Mouse (Mus musculus) MEL (cell line): ENCODE data around the gene Mcfd2.

Experiments used
- CHD1 ChIP-seq: IDR thresholded peaks from 2 replicates; pipeline ENCODE4 v1.6.1; 2012; ENCODE audit warnings: low read depth, mild to moderate bottlenecking, inconsistent platforms, low read length, improper control_type of control experiment
- CTCF ChIP-seq, 3 experiments: IDR thresholded peaks in 2 of 3; conservative IDR thresholded peaks in 1 of 3; 2 replicates each; pipeline ENCODE4 v1.5.1; 2011 to 2012; ENCODE audit warnings: low read length in 3 of 3, low read depth in 2 of 3, mild to moderate bottlenecking in 2 of 3, improper control_type of control experiment in 1 of 3, inconsistent platforms in 1 of 3, mixed read lengths in 1 of 3, moderate library complexity in 1 of 3; ENCODE audit not compliant: control insufficient read depth in 1 of 3, insufficient read depth in 1 of 3, poor library complexity in 1 of 3, severe bottlenecking in 1 of 3
- ELF1 ChIP-seq: IDR thresholded peaks from 2 replicates; pipeline ENCODE4 v1.6.1; 2014; ENCODE audit warnings: low read depth, mild to moderate bottlenecking, inconsistent platforms, low read length, improper control_type of control experiment, moderate library complexity
- EP300 ChIP-seq, 2 experiments: IDR thresholded peaks; 2 replicates each; pipeline ENCODE4 v1.6.1; 2011; ENCODE audit warnings: improper control_type of control experiment in 2 of 2, low read length in 2 of 2, low read depth in 1 of 2, mild to moderate bottlenecking in 1 of 2
- GATA1 ChIP-seq: IDR thresholded peaks from 2 replicates; pipeline ENCODE4 v1.6.1; 2011; ENCODE audit warnings: low read depth, low read length, improper control_type of control experiment
- JUND ChIP-seq: IDR thresholded peaks from 2 replicates; pipeline ENCODE4 v1.6.1; 2011; ENCODE audit warnings: low read depth, mild to moderate bottlenecking, improper control_type of control experiment, low read length
- MAX ChIP-seq: IDR thresholded peaks from 2 replicates; pipeline ENCODE4 v1.6.1; 2011; ENCODE audit warnings: low read length, improper control_type of control experiment
- MEF2A ChIP-seq: IDR thresholded peaks from 2 replicates; pipeline ENCODE4 v1.6.1; 2014; ENCODE audit warnings: low read depth, mild to moderate bottlenecking, inconsistent platforms, low read length, improper control_type of control experiment; ENCODE audit not compliant: poor library complexity, insufficient replicate concordance, severe bottlenecking; ENCODE audit errors: extremely low read depth
- POLR2A ChIP-seq, 2 experiments: IDR thresholded peaks; 2 replicates each; pipeline ENCODE4 v1.6.1; 2011 to 2012; ENCODE audit warnings: low read length in 2 of 2, mild to moderate bottlenecking in 2 of 2, control low read depth in 1 of 2, improper control_type of control experiment in 1 of 2, low read depth in 1 of 2, moderate library complexity in 1 of 2; ENCODE audit not compliant: control insufficient read depth in 1 of 2, insufficient read depth in 1 of 2, poor library complexity in 1 of 2
- POLR2AphosphoS5 ChIP-seq: IDR thresholded peaks from 2 replicates; pipeline ENCODE4 v1.6.1; 2012; ENCODE audit warnings: low read depth, borderline replicate concordance, mild to moderate bottlenecking, inconsistent platforms, low read length, moderate library complexity, mixed read lengths
- TCF12 ChIP-seq: IDR thresholded peaks from 2 replicates; pipeline ENCODE4 v1.6.1; 2014; ENCODE audit warnings: low read depth, mild to moderate bottlenecking, inconsistent platforms, low read length, improper control_type of control experiment, moderate library complexity
- USF1 ChIP-seq: IDR thresholded peaks from 2 replicates; pipeline ENCODE4 v1.6.1; 2014; ENCODE audit warnings: low read depth, mild to moderate bottlenecking, inconsistent platforms, low read length, improper control_type of control experiment, moderate library complexity
- USF2 ChIP-seq, 2 experiments: IDR thresholded peaks; 2 replicates each; pipeline ENCODE4 v1.6.1; 2011 to 2012; ENCODE audit warnings: improper control_type of control experiment in 2 of 2, low read length in 2 of 2, borderline replicate concordance in 1 of 2, inconsistent platforms in 1 of 2, low read depth in 1 of 2, mild to moderate bottlenecking in 1 of 2; ENCODE audit not compliant: insufficient read depth in 1 of 2

DNA sequence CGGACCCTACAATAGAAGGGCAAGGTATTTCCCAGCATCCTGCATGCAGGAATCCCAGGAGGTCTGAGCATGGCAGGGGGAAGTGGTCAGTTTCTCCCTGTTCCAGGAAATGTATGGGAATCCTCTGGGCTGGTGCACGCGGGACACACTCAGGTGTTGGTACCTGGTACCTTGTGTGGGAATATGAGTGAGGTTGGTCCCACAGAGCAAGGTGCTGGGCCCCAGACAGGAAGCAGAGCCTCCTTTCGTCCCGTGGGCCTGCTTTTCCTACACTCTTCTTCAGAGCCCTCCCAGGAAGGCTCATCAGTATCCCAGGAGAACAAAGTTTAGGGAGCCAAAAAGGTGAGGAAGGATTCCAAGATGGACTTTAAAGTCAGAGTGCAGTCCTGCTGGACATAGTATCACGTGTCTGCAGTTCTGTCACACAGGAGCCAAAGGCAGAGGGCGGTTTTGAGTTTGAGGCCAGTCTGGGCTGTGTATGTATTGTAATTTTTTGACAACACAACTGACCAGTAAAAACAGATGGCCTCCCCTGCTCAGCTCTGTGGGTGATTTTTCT, 18.8 kb upstream of the Mcfd2 start:
- TF ChIP-seq CTCF (IDR thresholded peaks at IDR 0.05 in 2 of 3, conservative IDR thresholded peaks at IDR 0.05 in 1 of 3; ENCODE audit: control insufficient read depth in 1 of 3, insufficient read depth in 1 of 3, low read depth in 2 of 3, low read length in 3 of 3, poor library complexity in 1 of 3, severe bottlenecking in 1 of 3): no peak
- no peak for TF ChIP-seq USF2 (IDR thresholded peaks at IDR 0.05; ENCODE audit: borderline replicate concordance in 1 of 2, insufficient read depth in 1 of 2, low read depth in 1 of 2, low read length in 2 of 2)
- TF ChIP-seq EP300 (IDR thresholded peaks at IDR 0.05; ENCODE audit: low read depth in 1 of 2, low read length in 2 of 2): no peak
- no peak for TF ChIP-seq MEF2A
- no peak for TF ChIP-seq POLR2A (IDR thresholded peaks at IDR 0.05; ENCODE audit: control insufficient read depth in 1 of 2, insufficient read depth in 1 of 2, low read depth in 1 of 2, low read length in 2 of 2, poor library complexity in 1 of 2)
- no peak for TF ChIP-seq GATA1
- TF ChIP-seq POLR2AphosphoS5: no peak
- no peak for TF ChIP-seq ELF1
- TF ChIP-seq JUND: no peak
- TF ChIP-seq TCF12: no peak
- TF ChIP-seq MAX: no peak
- no peak for TF ChIP-seq CHD1
- no peak for TF ChIP-seq USF1
